Mouse (Mus musculus): ENCODE measurements at regions not wholly inside any gene's neighbourhood (a gene's known extent, or its start where the extent isn't known, plus 50 kb on each side); places are given as distances from the start of the nearest gene placed in this dataset.

DNA sequence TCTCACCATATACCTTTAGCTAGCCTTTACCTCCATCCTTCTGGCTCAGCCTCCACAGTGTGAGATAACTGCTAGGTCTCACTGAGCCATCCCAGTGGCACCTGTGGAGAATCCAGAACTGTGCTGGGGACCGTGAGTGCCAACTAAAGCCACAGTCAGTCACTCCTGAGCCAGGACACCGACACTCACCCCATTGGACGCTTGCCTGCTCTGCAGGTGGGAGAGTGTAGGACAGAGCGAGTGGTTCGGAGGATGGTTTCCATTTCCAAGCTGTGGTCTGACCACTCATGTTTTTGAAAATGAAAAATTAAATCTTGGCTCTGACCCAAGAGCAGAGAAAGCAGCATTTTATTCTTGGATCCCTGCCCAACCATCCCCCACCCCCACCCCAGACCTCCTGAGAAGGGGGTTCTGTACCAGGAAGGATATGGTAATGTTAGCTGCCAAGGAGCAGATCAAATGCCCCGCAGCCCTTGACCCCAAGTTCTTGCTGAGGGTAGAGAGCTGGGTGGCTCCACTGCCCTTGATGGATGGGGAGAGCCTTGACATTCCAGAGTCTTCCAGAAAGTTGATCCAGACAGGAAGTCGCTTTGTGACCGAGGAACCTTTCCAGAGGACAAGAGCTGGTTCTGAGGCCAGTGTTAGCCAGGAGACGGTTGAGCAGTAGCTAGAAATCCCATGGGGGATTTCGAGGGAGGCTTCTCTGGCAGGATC, 83.3 kb upstream of the Smim23 start:
- no peak for DNase-seq

DNA sequence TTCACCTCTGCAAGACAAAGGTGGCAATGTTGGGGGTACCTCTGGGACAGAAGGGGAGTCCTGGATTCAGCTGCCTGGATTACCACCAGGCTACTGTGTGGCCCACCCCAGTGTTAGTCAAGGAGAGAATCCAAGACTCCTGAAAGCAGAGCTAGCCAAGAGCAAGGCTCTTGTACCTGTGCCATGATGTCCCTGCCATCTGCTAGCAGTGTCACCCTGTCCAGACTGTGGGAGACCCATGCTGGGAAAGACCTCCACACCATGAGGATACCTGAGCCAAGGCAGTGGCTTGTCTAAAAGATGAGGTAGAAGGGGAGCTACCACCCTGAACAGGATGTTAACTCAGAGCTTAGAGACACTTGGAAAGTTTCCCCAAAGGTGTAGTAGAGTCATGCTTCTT, 79.6 kb upstream of the Smim23 start:
- DNase-seq = no peak

DNA sequence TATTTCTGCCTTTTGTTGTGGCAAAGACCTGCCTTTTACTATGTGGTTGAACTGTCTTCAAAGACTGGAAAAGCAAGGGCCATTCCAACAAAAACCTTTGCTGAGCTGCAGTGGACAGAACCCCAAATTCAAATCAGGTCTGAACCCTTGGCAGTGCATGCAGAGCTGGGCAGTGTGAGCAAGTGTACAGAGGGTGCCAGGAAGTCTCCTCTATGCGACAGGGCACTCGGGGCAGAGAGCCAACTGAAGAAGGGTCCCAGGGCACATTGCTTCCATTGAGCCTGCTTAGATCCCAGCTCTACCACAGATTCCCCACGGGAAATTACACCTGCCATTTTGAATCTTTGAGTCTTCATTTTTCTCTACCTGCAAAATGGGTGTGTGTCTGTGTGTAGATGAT, 79.0 kb upstream of the Smim23 start:
- no peak for DNase-seq

DNA sequence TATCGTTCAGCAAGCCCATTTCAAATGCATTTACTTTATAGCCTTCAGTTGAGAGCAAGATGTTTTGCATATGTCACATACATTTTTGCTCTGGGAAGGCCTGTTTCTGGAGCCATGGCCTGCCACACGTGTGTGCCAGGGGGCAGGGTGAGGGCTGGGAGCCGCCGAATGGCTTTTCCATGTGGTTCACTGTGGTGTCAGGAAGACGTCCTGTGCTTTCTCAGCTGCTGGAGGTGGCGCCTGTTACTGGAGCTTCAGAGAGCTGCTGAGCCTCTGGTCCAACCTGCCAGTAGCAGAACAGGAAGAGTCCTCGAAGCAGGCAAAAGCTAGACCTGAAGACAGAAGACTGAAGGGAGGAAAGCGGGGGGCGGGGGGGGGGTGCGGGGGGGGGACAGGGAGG, 78.5 kb upstream of the Smim23 start:
- DNase-seq = no peak

DNA sequence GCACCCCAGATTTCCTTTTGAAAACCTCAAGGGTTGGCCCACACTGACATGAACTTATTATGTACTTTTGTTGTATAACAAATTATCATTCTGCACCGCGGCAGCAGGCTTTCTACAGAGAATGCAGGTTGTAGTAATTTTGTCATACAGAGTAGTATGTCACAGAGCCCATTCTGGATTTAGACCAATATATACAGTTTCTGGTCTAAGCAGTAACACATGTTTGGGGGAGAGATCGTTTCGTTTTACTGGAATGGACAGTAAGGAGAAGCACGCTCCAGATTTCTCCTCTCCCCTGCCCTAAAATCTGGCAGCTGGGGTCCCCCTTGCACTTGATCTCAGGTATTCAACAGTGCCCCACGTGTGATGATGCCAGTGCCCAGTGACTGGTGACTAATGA, 76.0 kb upstream of the Smim23 start:
- no peak for DNase-seq

DNA sequence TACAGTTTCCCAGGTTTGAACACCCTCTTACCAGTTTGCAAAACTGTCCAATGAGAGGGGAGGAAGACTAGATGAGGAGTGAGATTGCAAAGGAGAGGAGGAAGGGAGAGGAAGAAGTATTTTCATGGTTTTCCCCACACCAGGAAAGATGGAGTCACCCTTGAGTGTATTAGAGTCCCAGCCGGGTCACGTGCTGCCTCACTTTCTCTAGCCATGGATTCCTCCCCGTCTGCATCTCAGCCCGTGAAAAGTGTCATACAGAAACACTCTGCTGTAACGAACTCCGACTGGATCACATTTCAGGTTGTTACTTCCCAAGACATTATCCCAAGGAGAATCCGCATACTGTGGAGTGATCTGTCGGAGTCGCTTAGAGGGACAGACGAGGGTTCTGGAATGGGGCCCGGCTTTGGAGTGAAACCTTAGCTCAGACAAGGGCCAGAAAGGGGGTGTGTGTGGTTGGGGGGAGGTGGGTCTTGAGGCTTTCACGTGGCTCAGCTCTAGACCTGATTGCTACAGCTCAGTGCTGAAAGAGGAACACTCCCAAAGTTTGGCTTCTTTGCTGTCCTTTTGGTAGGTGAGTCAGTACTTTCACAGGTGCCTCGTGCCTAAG, 75.3 kb upstream of the Smim23 start:
- no peak for DNase-seq

DNA sequence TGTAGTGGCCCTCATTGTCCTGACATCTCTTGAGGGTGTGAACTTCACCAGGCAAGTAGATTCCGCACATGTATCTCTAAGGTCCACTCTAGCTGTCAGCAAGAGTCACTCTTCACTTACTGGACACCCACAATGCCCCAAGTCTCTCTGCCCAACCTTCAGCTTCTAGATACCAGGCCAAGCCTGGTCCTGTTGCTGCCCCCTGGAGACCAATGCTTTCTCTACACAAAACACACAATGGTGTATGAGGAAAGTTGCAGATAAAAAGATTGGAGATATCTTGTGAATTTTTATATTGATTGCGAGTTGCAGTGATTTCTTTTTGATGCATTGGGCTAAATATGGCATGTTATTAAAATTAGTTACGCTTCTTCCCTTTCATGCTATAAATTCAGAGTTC, 71.0 kb upstream of the Smim23 start:
- no peak for DNase-seq

DNA sequence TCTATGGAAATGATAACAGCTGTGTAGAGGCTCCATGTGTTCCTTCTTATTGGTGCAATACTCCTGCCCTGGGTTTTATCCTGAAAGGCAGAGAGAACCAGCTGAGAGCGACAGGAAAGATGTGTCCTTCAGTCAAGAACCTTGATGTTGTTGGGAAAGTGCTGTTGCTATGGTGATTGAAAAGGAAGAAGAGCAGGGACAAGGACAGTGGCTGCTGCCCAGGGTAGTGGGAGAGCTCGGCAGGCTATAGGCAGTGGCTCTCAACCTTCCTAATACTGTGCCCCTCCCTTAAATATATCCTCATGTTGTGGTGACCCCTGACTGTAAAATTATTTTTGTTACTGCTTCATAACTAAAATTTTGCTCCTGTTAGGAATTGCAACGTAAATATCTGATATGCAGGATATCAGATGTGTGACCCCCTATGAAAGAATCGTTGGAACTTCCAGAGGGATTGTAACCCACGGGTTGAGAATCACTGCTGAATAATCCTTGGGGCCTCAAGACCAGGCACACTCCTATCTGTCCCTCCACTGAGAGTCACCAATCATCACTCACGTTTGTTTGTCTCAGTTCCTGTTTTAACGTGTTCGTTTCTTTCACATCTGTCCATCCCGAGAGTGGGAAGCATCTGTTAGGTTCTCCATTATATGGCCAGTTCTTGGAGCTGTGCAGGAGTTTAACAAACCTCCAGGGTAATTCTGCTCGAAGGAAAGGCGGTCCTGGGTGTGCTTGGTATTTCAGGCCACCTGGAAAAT, 68.9 kb upstream of the Smim23 start:
- DNase-seq = no peak

DNA sequence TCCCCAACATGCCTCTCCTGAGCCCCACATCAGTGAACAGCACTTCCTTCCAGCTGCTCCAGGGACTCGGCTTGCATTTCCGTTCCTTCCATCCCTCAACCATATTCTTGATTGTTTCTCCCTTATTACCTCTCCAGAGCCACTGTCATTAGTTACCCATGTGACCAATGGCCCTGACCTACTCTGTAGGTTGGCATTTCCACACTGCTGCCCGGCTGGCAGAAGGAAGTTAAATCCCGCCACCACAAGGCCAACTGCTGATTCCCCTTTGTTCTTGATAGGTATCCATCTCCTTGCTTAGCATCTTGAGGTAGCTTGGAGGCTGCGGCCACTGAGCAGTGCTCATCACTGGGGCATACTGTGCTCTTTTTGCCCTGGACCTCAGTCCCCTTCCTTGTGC, 68.1 kb upstream of the Smim23 start:
- DNase-seq = no peak

DNA sequence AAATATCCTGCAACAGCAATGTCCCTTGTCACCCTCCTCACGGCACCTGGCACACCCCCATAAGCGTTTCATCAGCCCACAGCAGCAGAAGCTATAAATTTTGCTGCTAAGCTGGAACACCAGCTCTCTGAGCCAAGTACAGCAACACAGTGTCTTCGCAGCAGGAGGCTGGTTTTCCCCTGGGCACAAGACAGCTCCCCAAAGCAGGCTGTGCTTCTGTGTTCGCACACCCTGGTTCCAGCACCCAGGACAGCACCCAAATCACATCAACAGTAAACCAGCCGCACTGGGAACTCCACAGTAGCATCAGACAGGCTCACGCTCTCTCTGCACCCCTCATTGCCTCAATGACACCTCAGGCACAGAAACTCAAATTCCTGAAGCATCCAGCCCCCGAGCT, 64.8 kb upstream of the Smim23 start:
- peak; percentile 18 for DNase-seq

DNA sequence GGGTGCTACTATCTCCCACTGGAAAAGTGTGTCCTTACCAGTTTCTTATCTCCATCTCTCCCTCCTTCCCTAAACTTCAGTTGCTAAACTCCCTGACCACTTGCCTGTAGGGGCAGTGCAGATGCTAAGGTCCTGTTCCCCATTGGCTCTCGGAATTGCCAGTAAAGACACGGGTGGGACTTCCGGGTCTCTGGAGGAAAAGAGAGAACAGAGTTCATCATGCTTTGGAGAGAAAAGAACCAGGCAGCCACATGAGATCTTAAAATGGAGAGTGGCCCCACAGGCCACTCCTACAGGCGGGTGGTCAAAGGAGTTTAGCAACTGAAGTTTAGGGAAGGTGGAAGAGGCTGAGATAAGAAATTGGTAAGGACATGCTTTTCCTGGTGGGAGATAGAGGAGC, 60.3 kb upstream of the Smim23 start:
- DNase-seq = no peak

DNA sequence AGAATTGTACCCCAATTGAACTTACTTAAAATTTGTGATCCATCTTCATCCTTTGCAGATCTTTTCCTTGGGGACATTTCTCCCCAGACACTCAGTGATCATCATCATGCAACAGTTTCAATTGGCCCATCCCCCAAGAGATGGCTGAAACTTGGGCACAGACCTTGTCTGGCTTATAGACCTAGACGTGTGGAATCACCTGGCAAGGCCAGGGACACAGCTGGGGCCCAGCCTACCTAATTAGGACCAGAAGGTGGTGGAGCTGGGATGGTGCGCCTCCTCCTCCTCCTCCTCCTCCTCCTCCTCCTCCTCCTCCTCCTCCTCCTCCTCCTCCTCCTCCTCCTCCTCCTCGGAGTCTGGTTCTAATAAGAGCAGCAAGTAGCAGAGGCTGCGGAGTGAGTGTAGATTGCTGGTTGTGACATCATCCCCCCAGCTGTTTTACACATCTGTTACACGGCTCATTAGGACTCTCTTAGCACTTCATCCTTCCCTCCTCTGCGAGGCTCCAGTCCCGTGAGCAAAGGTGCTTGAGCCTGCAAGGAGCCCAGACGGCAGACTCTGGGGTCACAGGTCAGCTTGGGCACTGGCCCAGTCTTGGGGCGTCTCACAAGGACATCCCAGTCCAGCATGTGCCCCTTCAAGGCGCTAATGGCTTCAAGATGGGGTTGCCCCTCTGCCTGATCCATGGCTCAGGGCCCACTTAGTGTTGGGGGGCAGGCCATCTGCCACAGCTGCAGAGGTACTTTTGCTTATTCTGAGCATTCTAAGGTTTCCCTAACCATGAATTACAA, 58.9 kb upstream of the Smim23 start:
- no peak for DNase-seq

DNA sequence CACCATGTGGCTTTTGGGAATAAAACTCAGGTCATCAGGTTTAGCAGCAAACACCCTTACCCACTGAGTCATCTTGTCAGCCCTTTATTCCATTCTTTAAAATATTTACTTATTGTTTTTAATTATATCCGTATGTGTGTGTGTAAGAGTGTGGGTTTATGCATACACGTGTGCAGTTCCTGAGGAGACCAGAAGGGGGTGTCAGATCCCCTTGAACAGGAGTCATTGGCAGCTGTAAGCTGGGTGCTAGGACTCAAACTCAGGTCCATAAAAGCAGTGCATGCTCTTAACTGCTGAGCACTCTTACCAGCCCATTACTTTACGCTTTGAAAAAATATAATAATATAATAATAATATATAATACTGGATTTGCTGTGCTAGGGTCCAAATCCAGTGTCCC, 54.6 kb upstream of the Smim23 start:
- DNase-seq = no peak
